Mouse (Mus musculus): ENCODE measurements around the gene Plekha7.
A peak's percentile ranks its signal among the peaks of the same experiment; 100 is the strongest.

Plekha7 gene

DNA sequence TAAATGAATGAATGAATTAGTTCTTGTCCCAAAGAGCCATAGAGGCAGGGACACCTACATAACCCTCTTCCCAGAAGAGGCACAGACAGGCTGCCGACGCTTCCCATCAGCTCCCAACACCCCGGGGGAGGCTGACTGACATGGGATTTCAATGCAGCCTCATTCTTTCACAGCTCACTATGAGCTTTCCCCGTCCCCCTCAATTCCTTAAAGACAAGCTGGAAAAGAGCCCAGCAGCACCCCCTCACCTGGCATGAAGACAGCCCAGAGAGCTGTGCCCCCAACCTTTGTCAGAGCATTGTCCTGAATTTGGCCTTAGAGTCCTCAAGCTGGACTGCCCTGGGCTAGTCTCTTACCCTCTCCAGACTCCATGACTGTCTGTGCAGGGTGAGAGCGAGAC lies 122.0 kb downstream of the Plekha7 start:
- DNase-seq (ENCODE audit: low spot score), result no peak

DNA sequence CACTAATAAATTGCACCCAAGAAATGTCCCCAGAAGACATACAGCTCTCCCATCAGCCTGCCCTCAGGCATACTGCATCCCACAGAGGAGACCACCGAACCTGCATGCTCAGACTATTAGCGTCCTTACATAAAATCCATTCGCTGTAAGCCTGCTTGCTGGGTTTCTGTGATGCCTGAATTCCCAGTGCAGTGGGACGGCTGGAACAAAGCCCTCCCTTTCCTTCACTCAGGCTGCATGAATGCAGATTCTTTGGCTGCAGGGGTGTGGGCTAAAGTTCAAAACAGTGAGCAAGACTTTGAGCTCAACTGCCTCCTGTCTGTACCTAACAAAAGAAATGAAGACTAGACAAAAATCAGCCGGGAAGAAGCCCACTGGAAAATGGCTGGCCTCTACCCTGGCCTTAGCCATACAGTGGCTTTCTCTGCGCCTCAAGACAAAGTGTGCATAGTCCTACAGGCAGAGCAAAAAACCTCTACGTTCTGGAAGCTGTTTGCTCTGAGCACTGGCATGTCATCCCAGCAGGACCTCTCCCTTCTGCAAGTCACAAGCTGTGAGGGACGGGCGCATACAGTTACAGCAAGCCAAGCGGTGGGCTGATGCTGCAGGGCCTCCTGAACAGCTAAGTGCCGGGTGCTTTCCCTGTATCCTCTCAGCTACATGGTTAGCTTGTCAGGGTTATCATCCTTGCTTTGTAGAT lies 123.7 kb downstream of the Plekha7 start:
- DNase-seq (ENCODE audit: low spot score), result no peak

- DNase-seq (ENCODE audit: low spot score), result no peak
These were observed 125.7 kb downstream of the Plekha7 start for GRCm38 (mm10) chr7:116182451-116182850.

DNA sequence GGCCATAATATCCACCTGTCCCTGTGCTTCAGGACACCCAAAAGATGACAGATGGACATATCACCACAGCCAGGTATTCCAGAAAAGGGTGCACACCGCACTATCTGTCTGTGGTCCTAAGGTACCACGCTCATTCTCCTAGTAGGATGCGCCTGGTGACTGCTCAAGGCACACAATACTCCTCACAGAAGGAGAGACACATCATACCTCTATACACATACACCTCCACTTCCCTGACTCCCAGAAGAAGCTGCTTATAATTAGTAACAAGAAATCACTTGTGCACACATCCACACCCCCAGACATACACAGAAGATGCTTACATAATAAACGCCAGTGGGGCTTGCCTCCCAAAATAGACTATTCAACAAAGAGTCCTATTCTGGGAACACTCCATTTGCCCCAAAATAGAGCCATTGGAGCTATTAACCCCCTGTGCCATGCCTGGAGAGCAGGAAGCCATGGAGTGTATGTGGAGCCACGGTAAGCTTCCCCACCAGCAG lies 126.7 kb downstream of the Plekha7 start:
- DNase-seq (ENCODE audit: low spot score), result no peak

- no peak for DNase-seq (ENCODE audit: low spot score)
These were observed 129.3 kb downstream of the Plekha7 start for GRCm38 (mm10) chr7:116178916-116179315.

- DNase-seq (ENCODE audit: low spot score), result no peak
These were observed 135.4 kb downstream of the Plekha7 start for GRCm38 (mm10) chr7:116172774-116173173.

- DNase-seq (ENCODE audit: low spot score), result no peak
These were observed 138.8 kb downstream of the Plekha7 start for GRCm38 (mm10) chr7:116169426-116169825.

GRCm38 (mm10) chr7:116168224-116168623 lies 140.0 kb downstream of the Plekha7 start:
- no peak for DNase-seq (ENCODE audit: low spot score)

GRCm38 (mm10) chr7:116164232-116164631 lies 143.9 kb downstream of the Plekha7 start:
- no peak for DNase-seq (ENCODE audit: low spot score)

- no peak for DNase-seq (ENCODE audit: low spot score)
These were observed 146.6 kb downstream of the Plekha7 start for GRCm38 (mm10) chr7:116161544-116161943.

- DNase-seq (ENCODE audit: low spot score), result no peak
These were observed 151.4 kb downstream of the Plekha7 start for GRCm38 (mm10) chr7:116156894-116157143.

- DNase-seq (ENCODE audit: low spot score), result no peak
These were observed 151.9 kb downstream of the Plekha7 start for GRCm38 (mm10) chr7:116156072-116156893.

- no peak for DNase-seq (ENCODE audit: low spot score)
These were observed 154.3 kb downstream of the Plekha7 start for GRCm38 (mm10) chr7:116153781-116154368.

DNA sequence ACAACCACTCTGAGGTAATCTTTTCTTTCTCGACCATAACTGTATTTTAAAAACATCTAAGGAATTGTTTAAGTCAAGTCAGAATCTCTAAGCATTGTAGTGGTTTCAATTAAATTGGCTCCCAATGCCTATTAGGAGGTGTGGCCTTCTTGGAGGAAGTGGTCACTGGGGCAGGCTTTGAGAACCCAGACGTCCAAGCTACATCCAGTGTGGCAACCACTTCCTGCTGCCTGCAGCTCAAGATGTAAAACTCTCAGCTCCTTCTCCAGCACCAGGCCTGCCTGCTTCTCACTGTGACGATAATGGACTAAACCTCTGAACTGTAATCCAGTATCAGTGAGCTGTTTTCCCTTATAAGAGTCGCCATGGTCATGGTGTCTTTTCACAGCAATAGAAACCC lies 158.6 kb downstream of the Plekha7 start:
- no peak for DNase-seq (ENCODE audit: low spot score)

- no peak for DNase-seq (ENCODE audit: low spot score)
These were observed 161.1 kb downstream of the Plekha7 start for GRCm38 (mm10) chr7:116147114-116147513.

DNA sequence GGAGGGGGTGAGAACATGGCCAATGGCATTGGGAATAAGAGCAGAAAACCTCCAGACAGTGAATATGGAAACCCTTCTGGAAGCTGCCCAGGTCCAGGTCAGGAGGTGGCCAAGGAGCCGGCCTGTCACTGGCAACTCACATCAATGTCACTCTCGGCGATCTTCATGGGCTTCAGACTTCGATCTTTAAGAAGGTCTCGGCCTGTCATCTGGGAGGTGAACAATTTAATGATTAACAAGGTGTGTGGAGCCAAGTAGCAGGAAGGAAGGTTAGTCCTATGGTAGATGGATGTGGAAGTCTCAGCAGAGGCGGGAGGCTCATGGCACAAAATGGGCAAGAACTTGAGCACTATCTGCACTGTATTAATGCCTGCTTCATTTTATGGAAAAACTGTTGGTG lies 163.1 kb downstream of the Plekha7 start:
- DNase-seq (ENCODE audit: low spot score), result no peak

DNA sequence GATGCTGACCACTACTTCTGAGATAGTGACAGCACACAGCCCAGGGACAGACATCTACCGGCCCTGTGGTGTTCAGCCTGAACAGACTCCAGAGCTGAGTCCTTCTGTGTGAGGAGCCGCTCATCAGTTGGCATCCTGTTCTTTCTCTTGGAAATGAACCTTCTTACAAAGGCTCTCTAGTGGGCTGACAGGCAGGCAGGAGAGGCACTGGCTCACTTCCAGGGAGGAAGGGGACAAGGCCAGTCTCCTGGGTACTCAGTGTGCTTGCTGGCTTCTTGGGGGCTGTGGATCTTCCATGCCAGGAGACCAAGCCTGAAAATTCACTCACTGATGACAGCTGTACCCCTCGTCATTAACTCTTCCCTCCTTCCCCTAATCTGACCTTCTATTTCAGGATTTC lies 170.5 kb downstream of the Plekha7 start:
- no peak for DNase-seq (ENCODE audit: low spot score)

GRCm38 (mm10) chr7:116137149-116137548 lies 171.0 kb downstream of the Plekha7 start:
- DNase-seq (ENCODE audit: low spot score), result no peak

GRCm38 (mm10) chr7:116134413-116135292 lies 173.5 kb downstream of the Plekha7 start:
- DNase-seq (ENCODE audit: low spot score), result no peak

DNA sequence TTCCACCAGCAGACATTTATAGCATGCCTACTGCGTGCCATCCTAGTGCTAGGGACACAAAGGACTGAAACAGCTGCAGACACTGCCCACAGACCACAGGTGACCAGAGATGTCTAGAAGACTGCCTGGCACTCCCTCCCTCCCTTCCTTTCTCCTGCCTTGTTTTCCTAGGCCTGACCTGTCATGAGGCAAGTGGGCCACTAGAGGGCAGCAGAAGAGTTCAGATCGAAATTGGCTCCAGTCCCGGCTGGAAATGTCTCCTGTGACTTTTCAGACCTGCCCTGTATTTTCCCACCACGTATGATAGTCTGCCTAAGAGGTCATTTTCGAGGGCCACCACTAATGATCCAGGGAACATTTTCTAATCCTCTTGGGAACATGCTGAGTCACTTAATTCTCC lies 176.1 kb downstream of the Plekha7 start:
- peak; percentile 66 for DNase-seq (ENCODE audit: low spot score)

GRCm38 (mm10) chr7:116131390-116131789 lies 176.8 kb downstream of the Plekha7 start:
- DNase-seq (ENCODE audit: low spot score), result no peak

GRCm38 (mm10) chr7:116129374-116129773 lies 178.8 kb downstream of the Plekha7 start:
- no peak for DNase-seq (ENCODE audit: low spot score)

Measured in layer of hippocampus, adult 9-10 months (tissue).